Mouse (Mus musculus): ENCODE results near the gene Tmed6. TPM values are rescaled to one million over a fixed set of nuclear protein-coding genes. Genes with fewer than 3 reads are reported as not detected.

Gene Tmed6
- polyA plus RNA-seq, 1 experiment from 2014 or later, result not detected

GRCm38 (mm10) chr8:107030650-107031576, 34.5 kb downstream of the Tmed6 start, which contains the start of gene Vps4a:
TSS of gene Vps4a (plus strand) at chr8:107031222.
- H3K36me3 ChIP-seq, result no peaks in the 10 kb centered on the region
- peak within 1 kb of the TSS; percentile 65 for H3K4me2 ChIP-seq
- ATAC-seq (ENCODE audit: low FRiP score, low read depth), result peak; percentile 97
- peak within 1 kb of the TSS; percentile 96 for H3K9ac ChIP-seq
- 5% methylated on average over 64 of the region's 66 CpGs for WGBS
- no peaks in the 10 kb centered on the region for H3K27me3 ChIP-seq
- H3K4me3 ChIP-seq, result peak within 1 kb of the TSS; percentile 93
- peak within 1 kb of the TSS; percentile 81 for H3K27ac ChIP-seq (replicated peaks)
- H3K4me1 ChIP-seq (replicated peaks), result peaks cover 23% of the 10 kb centered on the region
- H3K9me3 ChIP-seq, result no peaks in the 10 kb centered on the region

DNA sequence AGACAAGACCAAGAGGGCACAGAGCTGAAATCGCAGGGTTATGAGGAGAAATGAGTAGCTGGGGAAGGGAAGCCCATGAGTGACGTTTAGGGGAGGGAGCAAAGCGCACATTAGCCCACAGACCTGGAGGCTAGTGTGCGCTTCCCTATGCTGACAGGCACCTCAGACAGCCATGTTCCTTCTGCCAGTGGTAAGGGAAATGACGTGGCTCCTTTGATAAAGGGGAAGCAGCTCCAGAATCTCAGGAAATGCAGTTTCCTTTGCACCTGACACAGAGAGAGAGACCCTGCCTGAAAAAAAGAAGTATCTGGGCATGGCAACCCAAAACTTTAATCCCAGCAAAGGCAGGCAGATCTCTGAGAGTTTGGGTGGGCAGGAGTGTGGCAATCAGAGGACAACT, 35.4 kb downstream of the Tmed6 start:
- ATAC-seq (ENCODE audit: low FRiP score, low read depth), result no peak
- Histone ChIP-seq H3K36me3 (no peaks in the 10 kb centered on the region), H3K27ac (replicated peaks) (no peak overlapping the region), H3K9ac (no peak overlapping the region), H3K9me3 (no peaks in the 10 kb centered on the region), H3K4me1 (replicated peaks) (peaks cover 23% of the 10 kb centered on the region), H3K4me3 (no peak overlapping the region), H3K27me3 (no peaks in the 10 kb centered on the region), H3K4me2 (no peak overlapping the region)
- 74% methylated on average over 5 of the region's 5 CpGs for WGBS

- H3K9ac ChIP-seq, result no peak overlapping the region
- H3K27me3 ChIP-seq, result no peaks in the 10 kb centered on the region
- no peak overlapping the region for H3K4me3 ChIP-seq
- 85% methylated on average over 3 of the region's 3 CpGs for WGBS
- H3K36me3 ChIP-seq, result no peaks in the 10 kb centered on the region
- no peak overlapping the region for H3K4me2 ChIP-seq
- peaks cover 22% of the 10 kb centered on the region for H3K4me1 ChIP-seq (replicated peaks)
- H3K9me3 ChIP-seq, result no peaks in the 10 kb centered on the region
- H3K27ac ChIP-seq (replicated peaks), result no peak overlapping the region
- no peak for ATAC-seq (ENCODE audit: low FRiP score, low read depth)
Measured at GRCm38 (mm10) chr8:107029310-107029709, 36.1 kb downstream of the Tmed6 start.

DNA sequence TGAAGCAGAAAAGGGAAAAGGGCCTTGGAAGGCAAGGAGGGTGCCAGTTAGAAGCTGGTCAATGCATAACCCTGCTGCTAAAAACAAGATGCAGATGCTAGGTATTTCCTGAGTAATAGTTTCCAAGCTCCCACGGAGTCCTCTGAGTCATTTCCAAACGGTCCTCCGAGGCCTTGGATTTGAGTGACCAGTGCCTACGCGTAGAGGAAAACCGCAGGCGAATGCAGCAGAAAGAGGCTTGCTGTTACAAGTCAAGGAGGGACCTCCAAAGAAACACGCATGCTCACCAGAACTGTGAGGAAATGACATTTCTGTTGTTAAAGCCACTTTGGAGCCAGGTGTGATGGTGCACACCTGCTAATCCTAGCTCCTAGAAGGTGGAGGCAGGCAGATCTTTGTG, 42.0 kb downstream of the Tmed6 start:
- no peak overlapping the region for H3K4me3 ChIP-seq
- no peaks in the 10 kb centered on the region for H3K36me3 ChIP-seq
- H3K9me3 ChIP-seq, result no peaks in the 10 kb centered on the region
- WGBS, result 92% methylated on average over 8 of the region's 8 CpGs
- H3K4me1 ChIP-seq (replicated peaks), result no peaks in the 10 kb centered on the region
- no peak for ATAC-seq (ENCODE audit: low FRiP score, low read depth)
- H3K9ac ChIP-seq, result no peak overlapping the region
- H3K27ac ChIP-seq (replicated peaks), result no peak overlapping the region
- no peaks in the 10 kb centered on the region for H3K27me3 ChIP-seq
- no peak overlapping the region for H3K4me2 ChIP-seq

- H3K9me3 ChIP-seq, result no peaks in the 10 kb centered on the region
- no peaks in the 10 kb centered on the region for H3K27me3 ChIP-seq
- H3K4me1 ChIP-seq (replicated peaks), result no peaks in the 10 kb centered on the region
- WGBS, result 98% methylated on average over 1 of the region's 1 CpGs
- H3K4me3 ChIP-seq, result no peak overlapping the region
- no peak overlapping the region for H3K9ac ChIP-seq
- no peak overlapping the region for H3K27ac ChIP-seq (replicated peaks)
- H3K36me3 ChIP-seq, result peaks cover 11% of the 10 kb centered on the region
- no peak for ATAC-seq (ENCODE audit: low FRiP score, low read depth)
- no peak overlapping the region for H3K4me2 ChIP-seq
Measured at GRCm38 (mm10) chr8:107014915-107015314, 50.5 kb downstream of the Tmed6 start.

DNA sequence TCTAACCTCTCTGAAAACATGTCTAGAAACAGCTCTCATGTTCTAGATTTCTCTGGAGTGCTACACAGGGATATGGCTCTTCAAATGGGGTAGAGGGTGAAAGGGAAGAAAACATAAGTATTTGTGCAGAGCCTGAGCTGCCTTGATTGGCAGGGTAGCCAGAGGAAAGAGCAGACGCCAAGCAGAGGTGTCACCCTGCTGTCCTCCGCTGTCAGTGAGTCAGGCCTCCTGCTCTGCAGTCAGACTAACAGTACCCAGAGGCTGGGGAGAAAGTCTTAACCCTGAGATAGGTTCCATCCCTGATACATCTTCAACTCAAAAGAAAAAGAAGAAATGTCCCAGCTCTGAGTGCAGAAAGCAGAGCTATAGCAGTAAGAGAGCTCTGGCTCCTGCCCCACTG, 52.8 kb downstream of the Tmed6 start:
- WGBS, result 77% methylated on average over 2 of the region's 2 CpGs
- Histone ChIP-seq H3K27ac (replicated peaks) (no peak overlapping the region), H3K36me3 (peaks cover 11% of the 10 kb centered on the region), H3K9me3 (no peaks in the 10 kb centered on the region), H3K4me2 (no peak overlapping the region), H3K27me3 (no peaks in the 10 kb centered on the region), H3K4me3 (no peak overlapping the region), H3K4me1 (replicated peaks) (no peaks in the 10 kb centered on the region), H3K9ac (no peak overlapping the region)
- ATAC-seq (ENCODE audit: low FRiP score, low read depth), result no peak

Small RNA genes within 50 kb of the gene (microRNA-seq; reads per million reads assigned to microRNA genes)
- gene Mir7075, result 2.2 reads per million, percentile 3 among the genes with 10 or more reads in this experiment

Other genes starting within 250 kb of the Tmed6 start
- 0.92 and 1.5 TPM in 2 replicates for gene Has3, start 195.4 kb downstream of the Tmed6 start, polyA plus RNA-seq (2015; fragmentation: Nextera tagmentation; extraction: Ambion mirVana)
- 42.2 and 42.5 TPM in 2 replicates for gene Utp4, start 172.0 kb downstream of the Tmed6 start, polyA plus RNA-seq (2015; fragmentation: Nextera tagmentation; extraction: Ambion mirVana)
- 6.5 and 6.7 TPM in 2 replicates for gene Sntb2, start 129.9 kb downstream of the Tmed6 start, polyA plus RNA-seq (2015; fragmentation: Nextera tagmentation; extraction: Ambion mirVana)
- gene Vps4a, start 34.4 kb downstream of the Tmed6 start, polyA plus RNA-seq (2015; fragmentation: Nextera tagmentation; extraction: Ambion mirVana), result 143 and 147 TPM in 2 replicates
- 41.3 and 41.4 TPM in 2 replicates for gene Pdf, start 17.0 kb downstream of the Tmed6 start, polyA plus RNA-seq (2015; fragmentation: Nextera tagmentation; extraction: Ambion mirVana)
- gene Cog8, start 9.0 kb downstream of the Tmed6 start, polyA plus RNA-seq (2015; fragmentation: Nextera tagmentation; extraction: Ambion mirVana), result 44.2 and 45.3 TPM in 2 replicates
- 62.2 and 65.6 TPM in 2 replicates for gene Nip7, start 8.8 kb downstream of the Tmed6 start, polyA plus RNA-seq (2015; fragmentation: Nextera tagmentation; extraction: Ambion mirVana)
- gene Terf2, start 30.9 kb upstream of the Tmed6 start, polyA plus RNA-seq (2015; fragmentation: Nextera tagmentation; extraction: Ambion mirVana), result 23.9 and 26.8 TPM in 2 replicates
- 99.6 and 103 TPM in 2 replicates for gene Cyb5b, start 85.0 kb upstream of the Tmed6 start, polyA plus RNA-seq (2015; fragmentation: Nextera tagmentation; extraction: Ambion mirVana)
- 9.5 and 11.1 TPM in 2 replicates for gene Nfat5, start 227.8 kb upstream of the Tmed6 start, polyA plus RNA-seq (2015; fragmentation: Nextera tagmentation; extraction: Ambion mirVana)

All from hindbrain, embryonic 15.5 days (tissue).